Mouse (Mus musculus) ES-E14 (cell line): ENCODE data around the gene Sh2b3. TPM values are rescaled to one million over a fixed set of nuclear protein-coding genes. Genes with fewer than 3 reads are reported as not detected.
A peak's percentile ranks its signal among the peaks of the same experiment; 100 is the strongest.

Experiments used
- DNase-seq: peaks from one replicate; pipeline ENCODE4 v3.0.0-alpha.2; 2013; ENCODE audit warnings: low read depth, low spot score
- H3K27ac ChIP-seq: 2 replicates; pipeline ENCODE4 v1.5.1; 2012; ENCODE audit warnings: low read depth, mild to moderate bottlenecking, low read length, moderate library complexity, mixed read lengths; ENCODE audit not compliant: poor library complexity, insufficient read depth, severe bottlenecking
- H3K36me3 ChIP-seq: 2 replicates; pipeline ENCODE4 v1.6.1; 2012; ENCODE audit warnings: mild to moderate bottlenecking, low read length, moderate library complexity, mixed read lengths; ENCODE audit not compliant: control insufficient read depth, poor library complexity, insufficient read depth, severe bottlenecking
- H3K4me1 ChIP-seq, 2 experiments: fragments of 150-350 bp in 1 of 2; sonication (generic) in 1 of 2; 2 replicates each; pipeline ENCODE4 v1.6.1; 2012; ENCODE audit warnings: low read length in 2 of 2, mild to moderate bottlenecking in 1 of 2, mixed read lengths in 1 of 2; ENCODE audit not compliant: control insufficient read depth in 2 of 2, insufficient read depth in 2 of 2, poor library complexity in 1 of 2
- H3K4me3 ChIP-seq, 2 experiments: fragments of 150-350 bp in 1 of 2; sonication (generic) in 1 of 2; 2 replicates each; pipeline ENCODE4 v1.5.1; 2012; ENCODE audit warnings: low read length in 2 of 2, low read depth in 1 of 2, mild to moderate bottlenecking in 1 of 2, mixed read lengths in 1 of 2; ENCODE audit not compliant: insufficient read depth in 1 of 2, poor library complexity in 1 of 2, severe bottlenecking in 1 of 2
- H3K9ac ChIP-seq: 2 replicates; pipeline ENCODE4 v1.6.1; 2012; ENCODE audit warnings: low read depth, mild to moderate bottlenecking, low read length, mixed read lengths; ENCODE audit not compliant: poor library complexity, insufficient read depth, severe bottlenecking
- H3K9me3 ChIP-seq: fragments of 150-350 bp; sonication (generic); 2 replicates; pipeline ENCODE4 v1.6.1; 2012; ENCODE audit warnings: low read depth, mild to moderate bottlenecking, low read length; ENCODE audit not compliant: control insufficient read depth, insufficient read depth
- CHD2 ChIP-seq: IDR thresholded peaks from 2 replicates; pipeline ENCODE4 v1.6.1; 2014; ENCODE audit warnings: mild to moderate bottlenecking, low read depth, low read length, inconsistent platforms
- HCFC1 ChIP-seq: IDR thresholded peaks from 2 replicates; pipeline ENCODE4 v1.6.1; 2012; ENCODE audit warnings: low read length, inconsistent platforms, borderline replicate concordance; ENCODE audit not compliant: insufficient read depth
- MAFK ChIP-seq: IDR thresholded peaks from 2 replicates; pipeline ENCODE4 v1.6.1; 2014; ENCODE audit warnings: mild to moderate bottlenecking, low read depth, low read length, inconsistent platforms; ENCODE audit not compliant: insufficient read depth
- ZC3H11A ChIP-seq: IDR thresholded peaks from 2 replicates; pipeline ENCODE4 v1.6.1; 2012; ENCODE audit warnings: low read depth, mild to moderate bottlenecking, inconsistent platforms, low read length, borderline replicate concordance
- ZNF384 ChIP-seq: IDR thresholded peaks from 2 replicates; pipeline ENCODE4 v1.6.1; 2012; ENCODE audit warnings: low read depth, low read length, inconsistent platforms
- in situ Hi-C, 2 experiments: fragments of 600-800 bp; cut with MboI; formaldehyde crosslinking; loops; one replicate each; pipeline ENCODE4 v1.15.1; 2025; ENCODE audit warnings: low sequenced_read_pairs in 2 of 2, inconsistent platforms in 1 of 2; ENCODE audit not compliant: unreplicated experiment in 2 of 2
- total RNA-seq: library from RNA; depleted of rRNA; stranded (reverse); fragments of 300-350 nt; gene quantifications from 2 replicates; pipeline ENCODE4 v1.2.3, GENCODE M21; 2012

Sh2b3 gene
- total RNA-seq, 1 experiment = 9.1 TPM

- Histone ChIP-seq H3K9ac (no peak overlapping the region), H3K9me3 (no peaks in the 10 kb centered on the region), H3K4me3 (peak overlapping the region; percentile 63 to 67), H3K27ac (no peak overlapping the region), H3K36me3 (no peaks in the 10 kb centered on the region), H3K4me1 (peaks cover 4 to 17% of the 10 kb centered on the region in 2 experiments)
- in situ Hi-C loops = no loop called here
- no peak for TF ChIP-seq HCFC1
- no peak for TF ChIP-seq CHD2
- TF ChIP-seq ZNF384 = no peak
- TF ChIP-seq MAFK = no peak
- no peak for TF ChIP-seq ZC3H11A
- DNase-seq = no peak
Measured at GRCm38 (mm10) chr5:121843138-121843905, 5.9 kb upstream of the Sh2b3 start.

- in situ Hi-C loops = no loop called here
Measured at GRCm38 (mm10) chr5:121842665-121843118, 5.2 kb upstream of the Sh2b3 start.

GRCm38 (mm10) chr5:121841973-121842372, 4.5 kb upstream of the Sh2b3 start:
- Histone ChIP-seq H3K4me3 (peak overlapping the region in 1 of 2 experiments; percentile 43; a peak in 2 of 4 replicates), H3K4me1 (peaks cover 6 to 23% of the 10 kb centered on the region in 2 experiments), H3K36me3 (no peaks in the 10 kb centered on the region), H3K9me3 (no peaks in the 10 kb centered on the region), H3K27ac (no peak overlapping the region), H3K9ac (no peak overlapping the region; the same call in 1 of the 2 replicates)
- TF ChIP-seq MAFK (no peak), CHD2 (no peak), ZNF384 (no peak), ZC3H11A (no peak), HCFC1 (no peak)
- in situ Hi-C loops = no loop called here
- DNase-seq = no peak

More at GRCm38 (mm10) chr5:121842665-121843118, 5.2 kb upstream of the Sh2b3 start:
- Histone ChIP-seq H3K4me1 (peaks cover 6 to 22% of the 10 kb centered on the region in 2 experiments), H3K36me3 (no peaks in the 10 kb centered on the region), H3K4me3 (peak overlapping the region; percentile 63 to 67), H3K9me3 (no peaks in the 10 kb centered on the region), H3K9ac (peak overlapping the region; percentile 63), H3K27ac (no peak overlapping the region)
- DNase-seq = no peak
- no peak for TF ChIP-seq ZNF384
- TF ChIP-seq ZC3H11A = 0 out of 2 replicates have a peak, but pooled peaks have one; percentile 43
- TF ChIP-seq MAFK = no peak

GRCm38 (mm10) chr5:121841516-121841915, 4.1 kb upstream of the Sh2b3 start:
- DNase-seq = no peak
- H3K4me3 ChIP-seq = no peak overlapping the region
- no peak overlapping the region for H3K27ac ChIP-seq
- H3K4me1 ChIP-seq = peaks cover 6 to 23% of the 10 kb centered on the region in 2 experiments
- H3K9me3 ChIP-seq = no peaks in the 10 kb centered on the region
- in situ Hi-C loops = no loop called here
- no peak for TF ChIP-seq MAFK
- TF ChIP-seq CHD2 = no peak
- no peaks in the 10 kb centered on the region for H3K36me3 ChIP-seq
- H3K9ac ChIP-seq = no peak overlapping the region
